Mouse (Mus musculus) liver, embryonic 13.5 days (tissue): ENCODE data around the gene Ap2s1. TPM values are rescaled to one million over a fixed set of nuclear protein-coding genes. Genes with fewer than 3 reads are reported as not detected.
"Not testable (repeated sequence)": the region's sequence is repeated elsewhere in the genome, so short reads cannot be mapped to it uniquely, and the experiment has no call there.

Experiments
- ATAC-seq: fragments of 200-750 bp; cut with Nextera tagmentation; 2 replicates; pipeline ENCODE4 v1.8.0; 2017; ENCODE audit warnings: low read depth, mild to moderate bottlenecking, moderate number of reproducible peaks, moderate library complexity
- DNase-seq: peaks from one replicate; pipeline ENCODE4 v3.0.0; 2022
- H3K27ac ChIP-seq: fragments of 300-500 bp; sonication (generic); 2 replicates; pipeline ENCODE4 v1.5.1; 2015; ENCODE audit warnings: moderate library complexity, mild to moderate bottlenecking, inconsistent platforms
- H3K27me3 ChIP-seq: fragments of 300-500 bp; sonication (generic); 2 replicates; pipeline ENCODE4 v1.6.1; 2015; ENCODE audit warnings: mild to moderate bottlenecking, inconsistent platforms
- H3K36me3 ChIP-seq: fragments of 300-500 bp; sonication (generic); 2 replicates; pipeline ENCODE4 v1.6.1; 2015; ENCODE audit warnings: mild to moderate bottlenecking, inconsistent platforms
- H3K4me1 ChIP-seq: fragments of 300-500 bp; sonication (generic); replicated peaks from 2 replicates; pipeline ENCODE4 v1.6.1; 2015; ENCODE audit warnings: inconsistent platforms
- H3K4me2 ChIP-seq: fragments of 300-500 bp; sonication (generic); 2 replicates; pipeline ENCODE4 v1.6.1; 2015; ENCODE audit warnings: inconsistent platforms, mild to moderate bottlenecking, moderate library complexity
- H3K4me3 ChIP-seq: fragments of 300-500 bp; sonication (generic); replicated peaks from 2 replicates; pipeline ENCODE4 v1.5.1; 2015; ENCODE audit warnings: mild to moderate bottlenecking, inconsistent platforms
- H3K9ac ChIP-seq: fragments of 300-500 bp; sonication (generic); 2 replicates; pipeline ENCODE4 v1.6.1; 2015; ENCODE audit warnings: mild to moderate bottlenecking, inconsistent platforms
- H3K9me3 ChIP-seq: fragments of 300-500 bp; sonication (generic); replicated peaks from 2 replicates; pipeline ENCODE4 v1.6.1; 2016; ENCODE audit warnings: inconsistent platforms
- WGBS: fragments of 180-500 bp; shearing (Covaris S2); methylation state at CpG from one replicate; pipeline ENCODE4 v1.1.7; 2015; ENCODE audit not compliant: insufficient replicate concordance; 5-methylcytosine and 5-hydroxymethylcytosine counted together
- polyA plus RNA-seq: library from polyadenylated mRNA; unstranded; fragments of >200 nt; fragmentation: Nextera tagmentation; extraction: Ambion mirVana; gene quantifications from 2 replicates; pipeline ENCODE4 v1.2.1, GENCODE M21; 2015

The Ap2s1 gene
- polyA plus RNA-seq, 1 experiment from 2014 or later = 202 TPM

DNA sequence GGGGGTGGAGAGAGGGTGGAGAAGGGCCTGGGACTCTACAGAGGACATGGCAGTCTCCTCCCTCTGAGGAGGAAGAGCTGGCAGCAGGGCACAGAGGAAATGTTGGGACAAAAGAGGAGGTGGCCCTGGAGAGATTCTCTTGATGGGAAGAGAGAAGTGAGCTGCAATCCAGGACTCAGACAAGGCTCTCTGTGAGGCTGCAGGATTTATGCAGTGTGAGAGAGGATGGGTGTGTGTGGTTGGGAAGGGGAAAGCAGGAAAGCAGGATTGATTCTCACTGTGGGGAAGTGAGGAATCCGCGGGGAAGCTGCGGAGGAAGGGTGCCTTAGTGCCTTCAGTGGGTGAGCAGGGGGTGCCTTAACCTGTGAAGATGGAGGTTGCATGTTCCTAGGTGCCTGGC, 15.7 kb upstream of the Ap2s1 start:
- H3K9ac ChIP-seq, DNase-seq, H3K4me2 ChIP-seq, H3K9me3 ChIP-seq, H3K27ac ChIP-seq, H3K27me3 ChIP-seq, H3K4me3 ChIP-seq, ATAC-seq, H3K36me3 ChIP-seq, H3K4me1 ChIP-seq: not testable (repeated sequence)
- WGBS = 39% methylated on average over 3 of the region's 3 CpGs

DNA sequence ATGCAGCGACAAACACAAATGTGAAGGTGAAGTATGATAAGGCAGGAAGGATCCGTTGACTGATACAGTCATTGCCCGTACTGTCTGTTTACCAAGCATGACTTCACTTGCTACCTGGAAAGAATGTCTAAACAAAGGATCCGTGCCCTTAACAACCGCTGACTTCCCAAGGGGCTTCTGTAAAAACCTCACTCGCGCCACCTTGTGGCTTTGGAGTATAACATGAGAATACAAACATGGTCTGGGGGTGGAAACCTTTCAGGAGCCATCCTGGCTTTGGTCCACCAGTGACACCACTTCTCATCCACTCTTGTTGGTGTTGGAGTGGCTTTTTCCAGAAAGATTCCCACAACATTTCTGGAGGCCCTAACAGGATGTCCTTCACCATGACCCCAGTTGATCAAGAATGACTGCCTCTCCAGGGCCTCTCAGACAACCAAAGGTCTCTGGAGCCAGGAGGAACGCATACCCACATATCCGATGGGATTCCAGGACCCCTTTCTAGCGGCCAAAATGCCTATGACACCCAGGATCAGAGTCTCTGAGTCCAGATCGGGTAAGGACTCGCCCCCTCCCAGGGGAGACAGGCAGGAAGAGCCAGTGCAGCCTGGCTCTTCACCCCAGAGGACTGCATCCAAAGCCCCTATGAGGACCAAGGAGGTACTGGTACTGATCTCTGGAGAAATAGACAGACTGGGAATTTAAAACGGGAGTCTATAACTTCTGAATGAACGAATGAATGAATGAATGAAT, 9.4 kb upstream of the Ap2s1 start:
- Histone ChIP-seq H3K9ac (no peak overlapping the region), H3K27me3 (no peaks in the 10 kb centered on the region), H3K27ac (no peak overlapping the region), H3K4me2 (peak overlapping the region; percentile 36; the same call in 1 of the 2 replicates), H3K36me3 (no peaks in the 10 kb centered on the region), H3K4me1 (peaks cover 17% of the 10 kb centered on the region), H3K4me3 (0 out of 2 replicates have a peak overlapping the region, but pooled peaks have one; percentile 10), H3K9me3 (no peaks in the 10 kb centered on the region)
- DNase-seq (peak; percentile 47), ATAC-seq (no peak)
- 17% methylated on average over 14 of the region's 14 CpGs for WGBS

DNA sequence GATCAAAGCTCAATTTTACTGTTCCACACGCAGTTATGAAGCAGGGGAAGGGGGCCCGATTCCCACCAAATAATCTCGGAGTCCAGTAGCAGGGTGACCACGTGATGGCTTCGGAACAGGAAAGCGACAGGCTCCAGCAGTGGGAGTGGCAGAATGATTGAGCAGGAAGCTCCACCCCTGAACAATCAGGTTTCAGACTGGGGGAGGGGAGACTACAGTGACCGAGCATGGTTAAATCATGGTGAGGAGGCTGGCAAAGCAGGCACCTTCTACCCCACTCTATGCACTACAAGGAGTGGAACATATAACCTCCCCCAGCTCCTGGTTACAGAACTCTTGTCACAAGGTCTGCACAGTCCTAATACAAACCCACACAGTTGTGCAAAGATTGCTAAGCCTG, 8.6 kb upstream of the Ap2s1 start:
- not testable (repeated sequence) for H3K27me3 ChIP-seq, H3K27ac ChIP-seq, H3K36me3 ChIP-seq, H3K9ac ChIP-seq, H3K9me3 ChIP-seq
- H3K4me2 ChIP-seq = peak overlapping the region; percentile 36; the same call in 1 of the 2 replicates
- WGBS = 2% methylated on average over 7 of the region's 7 CpGs
- peaks cover 17% of the 10 kb centered on the region for H3K4me1 ChIP-seq
- DNase-seq (peak; percentile 29), ATAC-seq (peak; percentile 51; the same call in 1 of the 2 replicates)
- 0 out of 2 replicates have a peak overlapping the region, but pooled peaks have one; percentile 10 for H3K4me3 ChIP-seq

DNA sequence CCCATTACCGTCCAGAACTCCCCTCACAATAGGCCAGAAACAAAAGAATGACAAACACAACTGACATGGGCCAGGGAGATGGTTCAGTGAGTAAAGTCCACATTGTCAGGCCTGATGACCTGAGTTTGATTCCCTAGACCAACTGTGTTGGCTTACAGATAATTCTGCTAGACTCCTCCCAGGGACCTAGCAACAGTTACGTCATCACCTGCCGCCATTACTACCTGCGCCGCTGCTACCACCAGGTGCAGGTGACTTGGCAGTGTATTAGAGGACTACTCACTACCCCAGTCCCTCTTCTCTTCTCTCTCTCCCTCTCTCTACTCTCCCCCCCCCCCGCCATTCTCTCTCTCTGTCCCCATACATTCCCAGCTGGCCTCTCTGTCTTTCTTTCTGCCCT, 7.4 kb upstream of the Ap2s1 start:
- H3K36me3 ChIP-seq = no peaks in the 10 kb centered on the region
- no peak overlapping the region for H3K4me2 ChIP-seq
- H3K27ac ChIP-seq = no peak overlapping the region
- no peaks in the 10 kb centered on the region for H3K27me3 ChIP-seq
- WGBS = 83% methylated on average over 5 of the region's 6 CpGs
- no peak for ATAC-seq
- no peak for DNase-seq
- H3K9me3 ChIP-seq = no peaks in the 10 kb centered on the region
- no peak overlapping the region for H3K4me3 ChIP-seq
- H3K4me1 ChIP-seq = peaks cover 17% of the 10 kb centered on the region
- no peak overlapping the region for H3K9ac ChIP-seq

DNA sequence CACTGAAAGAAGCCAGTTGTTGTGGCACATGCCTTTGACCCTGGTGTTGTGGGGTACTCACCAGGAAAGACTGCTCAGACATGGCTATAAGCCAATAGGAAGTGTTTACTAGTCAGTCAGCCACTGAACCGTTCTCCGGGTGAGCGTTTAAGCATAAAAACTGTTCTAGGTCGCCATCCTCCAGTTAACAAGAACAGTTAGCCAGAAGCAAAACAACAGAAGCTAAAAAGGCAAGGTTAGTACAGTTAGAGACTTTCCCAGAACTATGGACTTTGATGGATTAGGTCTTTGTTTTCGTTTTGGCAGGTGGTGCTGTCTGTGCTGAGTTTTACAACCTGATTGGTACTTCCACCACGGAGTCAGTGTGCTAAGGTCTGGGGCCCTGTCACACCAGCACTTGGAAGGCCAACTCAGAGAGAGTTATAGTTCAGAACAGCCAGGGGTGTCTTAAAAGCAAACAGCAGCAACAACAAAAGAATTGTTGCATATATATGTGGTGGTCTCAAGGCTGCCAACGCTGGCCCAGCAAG, 6.3 kb upstream of the Ap2s1 start:
- H3K27me3 ChIP-seq = no peaks in the 10 kb centered on the region
- H3K4me3 ChIP-seq = no peak overlapping the region
- WGBS = 58% methylated on average over 7 of the region's 7 CpGs
- no peaks in the 10 kb centered on the region for H3K9me3 ChIP-seq
- DNase-seq (no peak), ATAC-seq (no peak)
- H3K36me3 ChIP-seq = no peaks in the 10 kb centered on the region
- H3K4me2 ChIP-seq = no peak overlapping the region
- no peak overlapping the region for H3K27ac ChIP-seq
- no peak overlapping the region for H3K9ac ChIP-seq
- peaks cover 17% of the 10 kb centered on the region for H3K4me1 ChIP-seq

DNA sequence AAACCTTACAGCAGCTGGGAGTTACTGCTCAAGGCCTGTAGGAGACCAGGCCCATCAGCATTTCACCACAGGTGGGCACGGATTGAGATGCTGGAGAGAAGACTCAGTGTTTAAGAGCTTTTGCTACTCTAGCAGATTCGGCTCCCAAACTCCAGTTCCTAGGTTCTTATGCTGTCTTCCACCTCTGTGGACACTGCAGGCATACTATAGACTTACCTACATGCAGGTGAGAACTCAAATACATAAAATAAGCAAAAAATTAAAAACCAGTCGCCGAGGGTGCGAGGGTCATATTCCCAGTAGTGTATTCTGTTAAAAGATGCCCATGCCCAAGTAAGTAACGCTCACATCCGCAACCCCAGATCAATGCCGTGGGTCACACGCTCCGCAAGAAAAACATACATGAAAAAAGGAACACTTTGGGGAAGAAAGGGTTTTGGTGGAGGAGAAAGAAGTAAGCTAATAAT, 571 bp upstream of the Ap2s1 start:
- 48% methylated on average over 10 of the region's 10 CpGs for WGBS
- Histone ChIP-seq H3K27ac (no peak overlapping the region), H3K9ac (peak overlapping the region; percentile 49), H3K4me3 (peak overlapping the region; percentile 91), H3K9me3 (no peaks in the 10 kb centered on the region), H3K4me2 (peak overlapping the region; percentile 89), H3K27me3 (no peaks in the 10 kb centered on the region), H3K4me1 (peaks cover 27% of the 10 kb centered on the region), H3K36me3 (peaks cover 8% of the 10 kb centered on the region; the same call in 1 of the 2 replicates)
- no peak for DNase-seq
- no peak for ATAC-seq

DNA sequence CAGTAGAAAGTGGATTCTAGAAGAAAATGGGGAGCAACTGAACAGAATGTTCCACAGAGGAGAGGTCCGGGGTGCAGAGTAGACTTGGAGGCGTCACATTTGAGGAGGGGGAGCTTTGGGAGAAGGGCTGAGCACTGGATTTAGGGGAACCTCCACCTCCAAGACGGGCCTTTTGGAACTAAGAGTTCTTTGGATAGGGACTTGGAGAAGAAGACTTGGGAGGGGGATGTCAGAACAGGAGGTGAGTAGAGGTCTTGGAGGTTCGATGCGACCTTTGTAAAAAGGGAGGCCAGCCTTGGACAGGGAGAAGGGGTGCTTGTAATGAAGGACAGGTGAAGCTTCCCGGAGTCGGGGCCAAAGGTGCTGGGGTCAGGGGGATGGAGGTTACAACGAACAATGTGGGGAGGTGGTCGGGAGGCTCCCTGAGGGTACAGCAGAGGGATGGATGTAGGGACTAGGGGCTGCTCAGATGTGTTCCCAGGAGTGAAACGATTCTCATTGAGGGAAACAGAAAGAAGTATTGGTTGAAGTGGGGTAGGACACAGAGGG, 920 bp downstream of the Ap2s1 start:
- Histone ChIP-seq H3K4me3 (peak overlapping the region; percentile 91), H3K27me3 (no peaks in the 10 kb centered on the region), H3K9ac (peak overlapping the region; percentile 95), H3K4me2 (peak overlapping the region; percentile 89), H3K36me3 (peaks cover 23% of the 10 kb centered on the region), H3K27ac (peak overlapping the region; percentile 78; the same call in 1 of the 2 replicates), H3K9me3 (no peaks in the 10 kb centered on the region), H3K4me1 (peaks cover 27% of the 10 kb centered on the region)
- 31% methylated on average over 10 of the region's 10 CpGs for WGBS
- DNase-seq (no peak), ATAC-seq (no peak)

DNA sequence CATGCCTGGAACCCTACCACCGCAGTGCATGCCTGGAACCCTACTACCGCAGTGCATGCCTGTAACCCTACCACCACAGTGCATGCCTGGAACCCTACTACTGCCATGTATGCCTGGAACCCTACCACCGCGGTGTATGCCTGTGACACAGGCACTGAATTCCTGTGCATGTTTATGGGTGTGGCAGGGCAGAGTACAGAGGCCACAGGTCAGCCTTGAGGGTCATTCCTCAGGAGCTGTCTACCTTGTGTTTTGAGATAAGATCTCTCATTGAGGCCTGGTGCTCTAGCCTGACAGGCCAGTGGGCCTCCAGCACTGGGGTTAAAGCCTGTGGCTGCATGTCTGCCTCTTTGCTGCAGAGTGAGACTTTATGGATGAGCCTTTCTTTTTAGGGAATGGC, 7.2 kb downstream of the Ap2s1 start:
- ATAC-seq (no peak), DNase-seq (no peak)
- no peak overlapping the region for H3K4me2 ChIP-seq
- no peak overlapping the region for H3K4me3 ChIP-seq
- peaks cover 72% of the 10 kb centered on the region for H3K36me3 ChIP-seq
- peaks cover 10% of the 10 kb centered on the region for H3K4me1 ChIP-seq
- no peaks in the 10 kb centered on the region for H3K27me3 ChIP-seq
- WGBS = 85% methylated on average over 4 of the region's 4 CpGs
- H3K9me3 ChIP-seq = no peaks in the 10 kb centered on the region
- no peak overlapping the region for H3K27ac ChIP-seq
- no peak overlapping the region for H3K9ac ChIP-seq

DNA sequence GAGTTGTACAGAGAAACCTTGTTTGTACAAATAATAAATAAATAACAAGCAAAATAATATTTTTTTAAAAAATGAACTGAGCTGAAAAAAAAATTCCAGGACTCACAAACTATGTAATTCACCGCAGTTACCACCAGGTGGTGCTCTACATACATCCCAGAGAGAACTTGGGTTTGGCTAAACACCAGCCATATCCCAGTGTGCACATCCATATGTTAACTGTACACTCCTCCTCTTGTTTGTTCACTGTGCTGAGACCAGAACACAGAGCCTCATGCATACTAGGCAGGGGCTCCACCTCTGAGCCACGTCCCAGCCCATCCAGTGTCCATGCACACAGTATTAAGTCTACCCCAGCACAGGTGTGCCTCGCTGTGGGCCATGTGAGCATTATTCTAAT, 7.9 kb downstream of the Ap2s1 start:
- Histone ChIP-seq H3K9ac (no peak overlapping the region), H3K9me3 (no peaks in the 10 kb centered on the region), H3K27ac (no peak overlapping the region), H3K36me3 (peaks cover 70% of the 10 kb centered on the region), H3K4me1 (peaks cover 4% of the 10 kb centered on the region), H3K4me3 (no peak overlapping the region), H3K4me2 (no peak overlapping the region), H3K27me3 (no peaks in the 10 kb centered on the region)
- peak; percentile 37 for ATAC-seq
- 53% methylated on average over 3 of the region's 3 CpGs for WGBS
- peak; percentile 48 for DNase-seq

DNA sequence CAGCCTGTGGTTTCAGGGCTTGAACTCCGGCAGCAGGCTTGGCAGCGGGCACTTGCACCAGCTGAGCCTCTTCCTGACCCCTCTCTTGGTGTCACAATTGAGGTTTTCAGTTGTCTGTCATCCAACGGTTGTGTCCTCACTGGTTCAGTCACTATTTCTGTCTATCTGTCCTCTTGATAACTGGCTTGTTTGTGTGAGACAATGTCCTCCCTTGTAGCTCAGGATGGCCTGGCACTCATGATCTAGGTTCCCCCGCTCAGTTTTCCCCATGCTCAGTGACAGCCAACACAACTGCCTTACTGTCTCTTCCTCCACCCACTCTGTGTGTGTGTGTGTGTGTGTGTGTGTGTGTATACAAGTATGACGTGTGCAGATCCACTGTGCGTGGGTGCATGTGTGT, 9.4 kb downstream of the Ap2s1 start:
- no peak for ATAC-seq
- 86% methylated on average over 6 of the region's 6 CpGs for WGBS
- Histone ChIP-seq H3K4me1 (peaks cover 4% of the 10 kb centered on the region), H3K4me2 (no peak overlapping the region), H3K4me3 (no peak overlapping the region), H3K9me3 (no peaks in the 10 kb centered on the region), H3K27ac (no peak overlapping the region), H3K27me3 (no peaks in the 10 kb centered on the region), H3K9ac (no peak overlapping the region), H3K36me3 (peaks cover 63% of the 10 kb centered on the region)
- no peak for DNase-seq

DNA sequence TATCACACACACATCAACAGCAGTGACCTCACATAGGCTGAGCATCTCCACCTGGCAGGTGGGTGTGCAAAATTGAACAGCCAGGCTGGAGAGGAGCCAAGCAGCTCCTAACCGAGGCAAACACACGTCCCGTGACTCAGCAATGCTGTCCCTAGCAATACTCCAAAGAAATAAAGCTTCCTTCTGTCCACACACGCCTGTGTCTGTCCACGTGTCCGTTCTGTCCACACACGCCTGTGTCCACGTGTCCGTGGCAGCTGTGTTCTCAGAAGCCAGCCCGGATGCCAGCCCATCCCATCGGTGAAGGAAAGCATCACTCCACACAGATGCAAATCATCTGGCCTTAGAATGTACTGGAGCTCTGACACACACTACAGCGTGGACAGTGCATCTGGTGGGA, 13.8 kb downstream of the Ap2s1 start:
- peaks cover 10% of the 10 kb centered on the region for H3K4me1 ChIP-seq
- no peak overlapping the region for H3K4me3 ChIP-seq
- DNase-seq (no peak), ATAC-seq (no peak)
- no peak overlapping the region for H3K27ac ChIP-seq
- no peaks in the 10 kb centered on the region for H3K9me3 ChIP-seq
- WGBS = 82% methylated on average over 12 of the region's 12 CpGs
- H3K36me3 ChIP-seq = peaks cover 29% of the 10 kb centered on the region
- no peak overlapping the region for H3K4me2 ChIP-seq
- H3K27me3 ChIP-seq = no peaks in the 10 kb centered on the region
- no peak overlapping the region for H3K9ac ChIP-seq
